Mouse (Mus musculus) heart, embryonic 13.5 days (tissue): ENCODE measurements at regions not wholly inside any gene's neighbourhood (a gene's known extent, or its start where the extent isn't known, plus 50 kb on each side); places are given as distances from the start of the nearest gene placed in this dataset.

Experiments
- ATAC-seq: fragments of 200-750 bp; cut with Nextera tagmentation; 2 replicates; pipeline ENCODE4 v1.8.0; 2017; ENCODE audit warnings: moderate TSS enrichment; ENCODE audit not compliant: insufficient number of reproducible peaks, low FRiP score, low TSS enrichment; ENCODE audit errors: extremely low read depth
- H3K27ac ChIP-seq: fragments of 300-500 bp; sonication (generic); replicated peaks from 2 replicates; pipeline ENCODE4 v1.5.1; 2015; ENCODE audit warnings: moderate library complexity, mild to moderate bottlenecking, inconsistent platforms
- H3K27me3 ChIP-seq: fragments of 300-500 bp; sonication (generic); replicated peaks from 2 replicates; pipeline ENCODE4 v1.6.1; 2015; ENCODE audit warnings: mild to moderate bottlenecking, inconsistent platforms
- H3K36me3 ChIP-seq: fragments of 300-500 bp; sonication (generic); 2 replicates; pipeline ENCODE4 v1.6.1; 2015; ENCODE audit warnings: mild to moderate bottlenecking, inconsistent platforms
- H3K4me1 ChIP-seq: fragments of 300-500 bp; sonication (generic); 2 replicates; pipeline ENCODE4 v1.6.1; 2015; ENCODE audit warnings: inconsistent platforms
- H3K4me2 ChIP-seq: fragments of 300-500 bp; sonication (generic); 2 replicates; pipeline ENCODE4 v1.6.1; 2015; ENCODE audit warnings: inconsistent platforms, mild to moderate bottlenecking, moderate library complexity
- H3K4me3 ChIP-seq: fragments of 300-500 bp; sonication (generic); 2 replicates; pipeline ENCODE4 v1.5.1; 2015; ENCODE audit warnings: moderate library complexity, mild to moderate bottlenecking, inconsistent platforms
- H3K9ac ChIP-seq: fragments of 300-500 bp; sonication (generic); 2 replicates; pipeline ENCODE4 v1.6.1; 2015; ENCODE audit warnings: inconsistent platforms, mild to moderate bottlenecking, moderate library complexity
- H3K9me3 ChIP-seq: fragments of 300-500 bp; sonication (generic); 2 replicates; pipeline ENCODE4 v1.6.1; 2016; ENCODE audit warnings: inconsistent platforms
- WGBS: fragments of 180-500 bp; shearing (Covaris S2); methylation state at CpG from one replicate; pipeline ENCODE4 v1.1.7; 2015; ENCODE audit warnings: mixed read lengths; 5-methylcytosine and 5-hydroxymethylcytosine counted together

- WGBS: 80% methylated on average over 22 of the region's 22 CpGs
Measured at GRCm38 (mm10) chr19:53442756-53443654, 52.6 kb upstream of the Smndc1 start.

DNA sequence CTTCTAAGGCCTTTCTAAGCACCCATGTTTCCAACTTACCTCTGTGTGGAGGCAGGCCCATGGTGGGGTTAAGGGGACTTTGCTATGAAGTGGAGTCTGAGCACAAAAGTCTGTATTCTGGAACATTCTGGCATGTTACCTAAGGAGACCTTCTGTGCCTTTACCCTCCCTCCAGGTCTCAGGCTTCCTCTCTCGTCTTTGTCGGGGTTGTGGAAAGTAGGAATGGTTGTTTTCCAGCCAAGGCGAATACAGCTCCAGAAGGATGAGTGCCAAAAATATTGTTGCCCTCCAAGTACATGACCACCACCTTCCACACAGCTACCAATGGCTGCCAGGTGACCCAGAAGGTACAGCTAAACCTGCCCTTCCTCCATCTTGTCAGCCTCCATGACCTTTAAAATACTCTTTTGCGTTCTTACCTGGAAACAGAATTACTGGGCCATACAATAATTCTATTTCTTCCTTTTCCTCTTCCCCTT is 51.8 kb upstream of the Smndc1 start:
- no peaks in the 10 kb centered on the region for H3K36me3 ChIP-seq
- ATAC-seq: no peak
- H3K4me2 ChIP-seq: no peak overlapping the region
- H3K9me3 ChIP-seq: no peaks in the 10 kb centered on the region
- no peak overlapping the region for H3K9ac ChIP-seq
- WGBS: 85% methylated on average over 4 of the region's 4 CpGs
- H3K4me1 ChIP-seq: peaks cover 34% of the 10 kb centered on the region
- H3K27ac ChIP-seq: no peak overlapping the region
- H3K4me3 ChIP-seq: no peak overlapping the region
- H3K27me3 ChIP-seq: 0 out of 2 replicates have a peak, but pooled peaks cover 12% of the 10 kb centered on the region

More at GRCm38 (mm10) chr19:53442756-53443654, 52.6 kb upstream of the Smndc1 start:
- no peaks in the 10 kb centered on the region for H3K9me3 ChIP-seq
- no peak overlapping the region for H3K9ac ChIP-seq
- H3K27ac ChIP-seq: no peak overlapping the region
- no peaks in the 10 kb centered on the region for H3K36me3 ChIP-seq
- peaks cover 33% of the 10 kb centered on the region for H3K4me1 ChIP-seq
- 0 out of 2 replicates have a peak, but pooled peaks cover 12% of the 10 kb centered on the region for H3K27me3 ChIP-seq
- no peak for ATAC-seq
- no peak overlapping the region for H3K4me2 ChIP-seq
- no peak overlapping the region for H3K4me3 ChIP-seq

GRCm38 (mm10) chr19:53441449-53442131 is 51.2 kb upstream of the Smndc1 start:
- no peak for ATAC-seq
- Histone ChIP-seq H3K4me3 (no peak overlapping the region), H3K9ac (no peak overlapping the region), H3K4me1 (peaks cover 38% of the 10 kb centered on the region), H3K27me3 (0 out of 2 replicates have a peak, but pooled peaks cover 12% of the 10 kb centered on the region), H3K4me2 (no peak overlapping the region), H3K9me3 (no peaks in the 10 kb centered on the region), H3K36me3 (no peaks in the 10 kb centered on the region), H3K27ac (no peak overlapping the region)
- WGBS: 74% methylated on average over 13 of the region's 13 CpGs

DNA sequence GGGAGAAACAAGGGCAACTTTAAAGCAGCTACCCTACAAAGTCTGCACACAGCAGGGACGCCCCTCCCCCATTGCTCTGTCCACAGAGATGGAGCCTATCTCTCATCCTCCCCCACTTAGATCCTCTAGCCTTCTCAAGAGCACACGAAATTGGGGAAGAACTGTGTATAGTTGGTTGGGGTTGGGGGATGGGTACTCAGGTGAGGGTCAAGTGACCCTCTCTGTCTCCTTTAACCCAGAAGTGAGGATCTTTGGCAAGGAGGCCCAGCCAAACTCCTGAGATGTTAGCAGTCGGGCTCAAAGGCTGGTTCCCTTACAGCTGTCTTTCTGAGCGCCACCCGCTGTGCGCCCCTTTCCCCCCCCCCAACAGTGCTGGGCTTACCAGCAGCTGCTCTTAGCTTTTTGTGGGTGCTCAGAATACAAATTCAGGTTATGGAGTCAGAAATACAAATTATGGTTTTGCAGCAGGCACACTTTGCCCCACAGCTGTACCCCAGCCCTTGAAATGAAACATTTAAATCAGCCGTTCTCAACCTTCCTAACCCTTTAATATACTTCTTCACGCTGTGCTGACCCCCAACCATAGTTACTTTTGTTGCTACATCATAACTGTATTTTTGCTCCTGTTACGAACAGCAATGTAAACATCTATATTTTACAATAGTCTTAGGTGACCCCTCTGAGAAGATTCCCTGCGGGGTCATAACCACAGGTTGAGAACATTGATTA is 50.1 kb upstream of the Smndc1 start:
- 48% methylated on average over 10 of the region's 10 CpGs for WGBS
- H3K27me3 ChIP-seq: 0 out of 2 replicates have a peak, but pooled peaks cover 7% of the 10 kb centered on the region
- no peak overlapping the region for H3K27ac ChIP-seq
- H3K9ac ChIP-seq: no peak overlapping the region
- no peak overlapping the region for H3K4me3 ChIP-seq
- H3K9me3 ChIP-seq: no peaks in the 10 kb centered on the region
- no peak for ATAC-seq
- no peaks in the 10 kb centered on the region for H3K36me3 ChIP-seq
- H3K4me1 ChIP-seq: peaks cover 34% of the 10 kb centered on the region
- no peak overlapping the region for H3K4me2 ChIP-seq
